1 mouse cellular context compared by ENCODE assay signal in the genomic region with DNA sequence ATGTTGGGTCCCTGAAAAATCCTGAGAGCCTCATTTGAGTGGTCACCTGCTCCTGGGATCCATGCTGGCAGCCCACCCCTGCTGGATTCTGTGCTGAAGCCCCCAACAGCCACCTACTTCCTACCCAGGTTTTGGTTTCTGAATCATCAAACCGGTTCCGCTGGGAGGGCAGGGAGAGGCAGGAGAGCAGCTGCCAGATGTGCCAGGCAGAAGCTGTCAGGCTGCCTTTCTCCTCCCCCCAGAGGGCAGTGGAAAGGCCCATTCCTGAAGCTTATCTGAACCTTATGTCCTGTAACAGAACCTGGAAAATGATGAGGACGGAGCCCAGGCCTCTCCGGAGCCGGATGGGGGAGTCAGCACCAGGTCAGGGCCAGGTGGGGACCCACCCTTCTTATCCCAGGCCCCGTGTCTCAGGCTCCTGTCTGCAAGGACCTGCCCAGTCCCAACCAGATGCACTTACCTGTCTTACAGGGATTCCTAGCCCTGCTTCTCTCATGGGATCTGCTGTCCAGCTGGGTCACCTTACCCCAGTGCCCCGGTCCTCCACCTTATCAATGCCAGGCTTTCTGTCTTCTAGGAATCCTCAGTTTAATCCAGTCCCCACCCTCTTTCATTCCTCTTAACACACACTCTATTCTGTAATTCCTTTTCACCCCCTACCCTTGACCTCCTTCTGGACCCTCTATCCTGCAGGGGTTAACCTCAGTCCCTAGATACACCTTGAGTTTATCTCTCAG.
TF ChIP-seq lines count a peak whose summit lies in the region.

No protein-coding gene starts in this region.

TF ChIP-seq in MEL, 35 proteins besides CTCF, POLR2A, EP300 and RAD21:
- TF ChIP-seq CHD1 (IDR thresholded peaks at IDR 0.05; ENCODE audit: low read depth, low read length): 0 out of 2 replicates have a peak, but pooled peaks have one; percentile 5
- no peak for TF ChIP-seq NELFE (IDR thresholded peaks at IDR 0.05; ENCODE audit: low read depth, low read length)
